Mouse (Mus musculus) kidney, postnatal 0 days (tissue): Measurements from ENCODE around the gene Dennd2c. TPM values are rescaled to one million over a fixed set of nuclear protein-coding genes. Genes with fewer than 3 reads are reported as not detected.
A peak's percentile ranks its signal among the peaks of the same experiment; 100 is the strongest.

Experiments
- ATAC-seq: fragments of 200-750 bp; cut with Nextera tagmentation; replicated peaks from 2 replicates; pipeline ENCODE4 v1.8.0; 2017; ENCODE audit warnings: low read depth, moderate number of reproducible peaks, moderate TSS enrichment, moderate library complexity; ENCODE audit not compliant: low FRiP score
- DNase-seq: peaks from one replicate; pipeline ENCODE4 v3.0.0-alpha.2; 2016; ENCODE audit warnings: low spot score
- H3K27ac ChIP-seq: fragments of 300-500 bp; sonication (generic); 2 replicates; pipeline ENCODE4 v1.5.1; 2014; ENCODE audit warnings: mild to moderate bottlenecking
- H3K27me3 ChIP-seq: fragments of 300-500 bp; sonication (generic); 2 replicates; pipeline ENCODE4 v1.6.1; 2014; ENCODE audit warnings: low read length, mixed read lengths; ENCODE audit not compliant: insufficient read depth
- H3K36me3 ChIP-seq: fragments of 300-500 bp; sonication (generic); 2 replicates; pipeline ENCODE4 v1.6.1; 2014; ENCODE audit warnings: low read length, mixed read lengths; ENCODE audit not compliant: insufficient read depth
- H3K4me1 ChIP-seq: fragments of 300-500 bp; sonication (generic); replicated peaks from 2 replicates; pipeline ENCODE4 v1.6.1; 2014; ENCODE audit warnings: antibody characterized with exemption, low read length, mixed read lengths; ENCODE audit not compliant: insufficient read depth
- H3K4me2 ChIP-seq: fragments of 300-500 bp; sonication (generic); 2 replicates; pipeline ENCODE4 v1.6.1; 2014; ENCODE audit warnings: mild to moderate bottlenecking, low read length, moderate library complexity, mixed read lengths
- H3K4me3 ChIP-seq: fragments of 300-500 bp; sonication (generic); replicated peaks from 2 replicates; pipeline ENCODE4 v1.5.1; 2014; ENCODE audit warnings: low read depth, low read length
- H3K9ac ChIP-seq: fragments of 300-500 bp; sonication (generic); 2 replicates; pipeline ENCODE4 v1.6.1; 2014; ENCODE audit warnings: low read depth, low read length
- H3K9me3 ChIP-seq: fragments of 300-500 bp; sonication (generic); replicated peaks from 2 replicates; pipeline ENCODE4 v1.6.1; 2016; ENCODE audit warnings: low read length, inconsistent platforms, mixed read lengths
- CTCF ChIP-seq: IDR thresholded peaks from 2 replicates; pipeline ENCODE4 v1.5.1; 2016; ENCODE audit warnings: antibody characterized with exemption, low read depth, mild to moderate bottlenecking, moderate library complexity
- WGBS: fragments of 180-500 bp; shearing (Covaris S2); extraction: QIAGEN DNeasy Blood & Tissue Kit; methylation state at CpG from one replicate; pipeline ENCODE4 v1.1.7; 2014; 5-methylcytosine and 5-hydroxymethylcytosine counted together
- polyA plus RNA-seq: library from polyadenylated mRNA; unstranded; fragments of >200 nt; fragmentation: Nextera tagmentation; extraction: Ambion mirVana; gene quantifications from 2 replicates; pipeline ENCODE4 v1.2.1, GENCODE M21; 2015

The Dennd2c gene
- polyA plus RNA-seq, 1 experiment from 2014 or later = 2.3 TPM

- DNase-seq (no peak), ATAC-seq (no peak)
- Histone ChIP-seq H3K4me2 (no peak overlapping the region), H3K27me3 (no peaks in the 10 kb centered on the region), H3K36me3 (no peaks in the 10 kb centered on the region), H3K27ac (no peak overlapping the region), H3K9ac (no peak overlapping the region), H3K9me3 (no peaks in the 10 kb centered on the region), H3K4me1 (peaks cover 3% of the 10 kb centered on the region; the same call in 1 of the 2 replicates), H3K4me3 (no peak overlapping the region)
- TF ChIP-seq CTCF = no peak
- WGBS = 65% methylated on average over 23 of the region's 23 CpGs
Measured at GRCm38 (mm10) chr3:103146330-103147166, 44.1 kb downstream of the Dennd2c start.

DNA sequence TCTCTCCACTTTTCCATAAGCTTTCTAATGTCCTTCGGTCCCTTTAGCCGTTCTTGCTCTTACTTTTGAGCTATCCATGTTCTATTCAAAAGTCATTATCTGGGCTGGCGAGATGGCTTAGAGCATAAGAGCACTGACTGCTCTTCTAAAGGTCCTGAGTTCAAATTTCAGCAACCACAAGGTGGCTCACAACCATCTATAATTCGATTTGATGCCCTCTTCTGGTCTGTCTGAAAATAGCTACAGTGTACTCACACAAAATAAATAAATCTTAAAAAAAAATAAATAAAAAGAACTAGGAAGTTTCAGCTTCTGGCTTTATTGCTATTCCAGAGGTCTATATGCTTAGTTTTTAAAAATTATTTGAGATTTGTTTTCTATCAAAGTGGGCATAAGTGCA, 45.4 kb downstream of the Dennd2c start:
- H3K9me3 ChIP-seq = no peaks in the 10 kb centered on the region
- H3K9ac ChIP-seq = no peak overlapping the region
- no peaks in the 10 kb centered on the region for H3K27me3 ChIP-seq
- 87% methylated on average over 4 of the region's 4 CpGs for WGBS
- DNase-seq (no peak), ATAC-seq (no peak)
- H3K4me3 ChIP-seq = no peak overlapping the region
- peak; percentile 45; the same call in 1 of the 2 replicates for TF ChIP-seq CTCF
- H3K4me2 ChIP-seq = no peak overlapping the region
- H3K36me3 ChIP-seq = no peaks in the 10 kb centered on the region; the same call in 1 of the 2 replicates
- no peak overlapping the region for H3K27ac ChIP-seq
- H3K4me1 ChIP-seq = peaks cover 3% of the 10 kb centered on the region; the same call in 1 of the 2 replicates

DNA sequence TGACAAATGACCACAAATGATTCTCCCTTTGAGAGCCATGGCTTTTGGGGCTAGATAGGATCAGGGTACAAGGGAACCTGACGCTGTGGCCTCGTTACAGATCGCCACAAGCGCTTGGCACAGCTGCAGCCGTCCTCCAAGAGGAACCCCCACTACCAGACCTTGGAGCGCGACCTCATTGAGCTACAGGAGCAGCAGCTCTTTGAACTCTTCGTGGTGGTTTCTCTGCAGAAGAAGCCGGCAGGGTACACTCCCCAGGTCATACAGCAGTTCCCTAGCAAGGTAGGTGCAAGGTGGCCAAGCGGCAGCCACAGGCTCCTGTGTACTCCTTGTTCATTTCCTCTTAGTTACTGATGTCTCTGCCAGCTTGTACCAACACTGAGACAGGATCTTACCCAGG, 46.5 kb downstream of the Dennd2c start:
- no peak overlapping the region for H3K4me2 ChIP-seq
- no peak overlapping the region for H3K4me3 ChIP-seq
- TF ChIP-seq CTCF = no peak
- ATAC-seq = no peak
- H3K4me1 ChIP-seq = peaks cover 3% of the 10 kb centered on the region; the same call in 1 of the 2 replicates
- H3K9ac ChIP-seq = no peak overlapping the region
- 76% methylated on average over 10 of the region's 10 CpGs for WGBS
- no peak for DNase-seq
- H3K36me3 ChIP-seq = no peaks in the 10 kb centered on the region; the same call in 1 of the 2 replicates
- no peaks in the 10 kb centered on the region for H3K9me3 ChIP-seq
- H3K27me3 ChIP-seq = no peaks in the 10 kb centered on the region
- no peak overlapping the region for H3K27ac ChIP-seq

- Histone ChIP-seq H3K9me3 (no peaks in the 10 kb centered on the region), H3K4me3 (no peak overlapping the region), H3K9ac (no peak overlapping the region), H3K4me2 (no peak overlapping the region), H3K36me3 (no peaks in the 10 kb centered on the region; the same call in 1 of the 2 replicates), H3K4me1 (no peaks in the 10 kb centered on the region), H3K27me3 (no peaks in the 10 kb centered on the region), H3K27ac (no peak overlapping the region)
- DNase-seq (no peak), ATAC-seq (no peak)
- TF ChIP-seq CTCF = peak; percentile 67
Measured at GRCm38 (mm10) chr3:103153761-103154160, 51.4 kb downstream of the Dennd2c start.

DNA sequence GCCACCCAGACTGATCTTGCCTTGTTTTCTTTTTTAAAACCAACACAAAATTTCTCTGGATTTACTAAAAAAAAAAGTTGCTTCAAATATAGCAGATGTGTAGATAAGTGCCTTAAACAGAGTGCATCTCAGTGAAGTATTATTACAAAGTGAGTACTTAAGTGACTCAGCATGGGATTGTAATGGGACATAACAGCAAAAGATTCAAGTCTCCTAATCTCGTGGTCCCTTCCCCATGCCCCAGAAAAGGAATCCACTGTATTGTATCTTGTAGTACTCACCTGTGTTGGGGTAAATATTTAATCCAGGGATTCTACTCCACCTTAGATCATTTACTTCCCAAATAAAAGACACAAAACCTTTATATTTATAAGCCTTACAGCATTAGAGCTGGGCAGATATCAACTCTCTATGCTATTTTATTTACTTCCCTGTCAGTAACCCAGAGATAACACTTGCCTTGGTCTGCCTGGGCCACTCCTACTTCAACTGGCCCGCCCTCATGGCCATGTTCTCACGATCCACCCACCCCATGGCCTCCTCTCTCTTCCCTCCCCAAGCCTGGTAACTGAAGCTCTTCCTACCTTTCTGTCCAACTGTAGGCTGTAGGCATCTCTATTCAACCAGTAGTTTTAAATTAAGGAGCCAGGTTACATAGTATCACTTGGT, 57.0 kb downstream of the Dennd2c start:
- no peaks in the 10 kb centered on the region for H3K9me3 ChIP-seq
- H3K36me3 ChIP-seq = no peaks in the 10 kb centered on the region
- H3K4me3 ChIP-seq = no peak overlapping the region
- no peak for ATAC-seq
- no peak for DNase-seq
- 57% methylated on average over 3 of the region's 3 CpGs for WGBS
- H3K4me1 ChIP-seq = no peaks in the 10 kb centered on the region
- H3K4me2 ChIP-seq = no peak overlapping the region
- TF ChIP-seq CTCF = no peak
- no peak overlapping the region for H3K27ac ChIP-seq
- H3K9ac ChIP-seq = no peak overlapping the region
- no peaks in the 10 kb centered on the region for H3K27me3 ChIP-seq

GRCm38 (mm10) chr3:103169771-103170170, 67.4 kb downstream of the Dennd2c start:
- Histone ChIP-seq H3K4me2 (no peak overlapping the region), H3K36me3 (peaks cover 6% of the 10 kb centered on the region; the same call in 1 of the 2 replicates), H3K27ac (no peak overlapping the region), H3K27me3 (no peaks in the 10 kb centered on the region), H3K4me3 (no peak overlapping the region), H3K9me3 (no peaks in the 10 kb centered on the region), H3K4me1 (no peaks in the 10 kb centered on the region; the same call in 1 of the 2 replicates), H3K9ac (no peak overlapping the region)
- 18% methylated on average over 4 of the region's 4 CpGs for WGBS
- TF ChIP-seq CTCF = peak; percentile 83
- DNase-seq = peak; percentile 88
- no peak for ATAC-seq
